Mouse (Mus musculus): Measurements from ENCODE around the gene Rtn4rl1.

Gene Rtn4rl1

DNA sequence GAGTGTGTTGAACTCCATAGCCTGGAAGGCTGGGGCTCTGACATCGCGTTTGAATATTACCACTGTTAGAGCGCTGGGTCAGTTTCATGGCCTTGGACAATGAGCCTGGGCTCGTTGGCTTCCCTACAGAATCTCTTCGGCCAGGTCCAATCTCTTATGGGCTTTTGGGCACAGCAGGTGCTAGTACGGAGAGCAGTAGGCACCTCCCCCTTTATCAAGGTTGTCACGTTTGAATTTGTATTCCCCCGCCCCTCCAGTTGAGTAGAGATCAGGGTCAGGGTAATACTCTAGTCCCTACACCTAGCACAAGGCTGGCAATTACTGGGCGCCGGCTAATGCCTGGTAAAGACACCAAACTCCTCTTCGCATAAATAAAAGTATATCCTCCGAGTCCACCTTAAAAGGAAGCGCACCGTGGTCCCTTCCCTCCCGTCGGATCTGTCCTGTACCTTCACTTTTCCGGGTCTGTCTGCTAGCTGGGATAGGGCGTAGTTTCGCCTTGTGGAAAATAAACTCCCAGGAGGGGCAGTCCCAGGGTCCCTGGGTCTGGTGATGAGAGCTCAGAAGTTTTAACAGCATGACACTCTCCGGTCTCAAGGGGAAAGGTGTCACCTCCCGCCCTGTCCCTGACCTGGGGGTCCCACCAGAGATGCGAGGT lies 3.7 kb upstream of the Rtn4rl1 start:
- DNase-seq (ENCODE audit: low spot score), result peak; percentile 47

DNA sequence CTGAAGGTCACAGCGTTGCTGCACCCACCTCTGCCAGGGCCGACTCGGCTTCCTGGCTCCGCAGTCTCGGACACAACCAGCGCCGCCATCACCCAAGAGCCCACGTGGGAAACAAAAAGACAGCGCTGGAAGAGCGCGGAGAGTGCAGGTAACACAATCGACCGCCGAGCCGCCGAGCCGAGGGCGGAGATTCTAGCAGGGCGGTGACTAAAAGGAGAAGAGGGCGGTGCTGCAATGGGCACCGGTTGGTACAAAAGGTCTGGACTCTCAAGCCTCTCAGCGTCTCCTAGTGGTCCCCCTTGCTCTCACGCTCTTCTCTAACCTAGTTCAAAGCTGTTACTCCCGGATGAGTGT lies 3.2 kb upstream of the Rtn4rl1 start:
- DNase-seq (ENCODE audit: low spot score), result peak; percentile 86

GRCm38 (mm10) chr11:75190905-75191441 lies 2.6 kb upstream of the Rtn4rl1 start, which contains the start of gene Dph1:
Gene Dph1, minus strand, starts transcription at chr11:75191241.
- no peak for DNase-seq (ENCODE audit: low spot score)

GRCm38 (mm10) chr11:75191841-75192240 lies 1.7 kb upstream of the Rtn4rl1 start:
- no peak for DNase-seq (ENCODE audit: low spot score)

GRCm38 (mm10) chr11:75192336-75193214 lies 1.0 kb upstream of the Rtn4rl1 start:
- peak; percentile 63 for DNase-seq (ENCODE audit: low spot score)

DNA sequence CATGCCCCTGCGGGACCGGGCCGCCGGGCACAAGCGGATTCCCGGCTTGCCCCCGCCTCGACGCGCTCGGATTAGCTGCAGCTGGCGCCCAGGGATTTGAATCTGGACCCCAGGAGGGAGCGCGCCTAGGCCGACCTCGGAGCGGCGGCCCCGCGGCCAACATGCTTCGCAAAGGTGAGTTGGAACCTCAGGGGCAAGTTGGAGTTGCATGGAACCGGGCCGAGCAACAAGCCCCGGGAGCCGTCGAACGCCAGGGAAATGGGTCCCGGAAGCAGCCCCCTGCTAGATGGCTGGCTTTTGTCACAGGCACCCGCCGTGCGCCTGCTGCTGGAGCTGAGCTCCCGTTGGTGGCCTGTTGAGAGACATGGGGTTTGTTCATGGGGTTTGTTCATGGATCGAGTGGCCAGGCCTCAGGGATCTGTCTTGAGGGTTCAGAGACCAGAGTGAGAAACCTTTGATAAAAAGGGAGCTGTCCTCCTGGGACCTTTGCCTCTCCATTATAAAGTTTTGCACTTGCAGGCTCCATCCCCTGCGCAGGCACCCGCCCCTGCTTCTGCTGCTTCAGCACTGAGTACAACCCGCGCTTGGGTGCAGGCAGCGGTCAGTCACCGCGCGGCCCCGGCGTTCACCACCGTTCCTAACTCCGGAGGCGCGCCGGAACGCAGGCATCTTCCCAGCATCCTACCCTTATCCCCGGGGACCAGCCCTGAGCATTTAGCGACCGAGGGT lies 702 bp downstream of the Rtn4rl1 start:
- DNase-seq (ENCODE audit: low spot score), result no peak

- no peak for DNase-seq (ENCODE audit: low spot score)
Measured at GRCm38 (mm10) chr11:75194850-75195461, 1.4 kb downstream of the Rtn4rl1 start.

GRCm38 (mm10) chr11:75196131-75196530 lies 2.5 kb downstream of the Rtn4rl1 start:
- no peak for DNase-seq (ENCODE audit: low spot score)

DNA sequence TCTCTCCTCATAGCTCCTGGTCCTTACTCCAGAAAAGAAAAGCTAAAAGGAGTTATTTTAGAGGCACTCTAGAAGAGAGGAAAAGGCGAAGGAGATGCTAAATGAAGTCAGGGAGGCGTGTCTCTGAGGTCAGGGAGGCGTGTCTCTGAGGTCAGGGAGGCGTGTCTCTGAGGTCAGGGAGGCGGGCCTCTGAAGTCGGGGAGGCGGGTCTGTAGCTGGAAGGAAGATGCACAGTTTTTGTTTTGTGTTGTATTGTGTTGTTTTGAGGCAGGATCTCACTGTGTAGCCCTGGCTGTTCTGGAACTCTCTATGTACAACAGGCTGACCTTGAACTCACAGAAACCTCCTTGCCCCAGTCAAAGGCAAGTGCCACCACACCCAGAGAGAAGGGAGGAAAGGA lies 4.4 kb downstream of the Rtn4rl1 start:
- no peak for DNase-seq (ENCODE audit: low spot score)

DNA sequence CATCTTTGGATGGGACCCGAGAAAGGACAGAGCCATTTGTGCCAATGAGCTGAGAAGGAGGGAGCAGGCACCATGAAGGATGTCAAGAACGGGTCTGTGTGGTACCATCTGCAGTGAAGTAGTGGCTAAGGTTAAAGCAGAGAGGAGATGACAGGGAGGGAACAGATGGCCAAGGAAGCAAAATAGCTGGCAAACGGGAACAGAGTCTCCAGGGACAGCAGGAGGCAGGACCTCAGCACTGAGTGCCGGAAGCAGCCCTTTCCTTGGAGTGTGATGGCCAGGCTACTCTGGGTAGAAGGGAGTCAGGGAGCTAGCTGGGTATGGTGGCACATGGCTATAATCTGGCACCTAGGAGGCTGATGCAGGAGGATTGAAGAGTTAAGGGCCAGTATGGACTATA lies 5.2 kb downstream of the Rtn4rl1 start:
- no peak for DNase-seq (ENCODE audit: low spot score)

DNA sequence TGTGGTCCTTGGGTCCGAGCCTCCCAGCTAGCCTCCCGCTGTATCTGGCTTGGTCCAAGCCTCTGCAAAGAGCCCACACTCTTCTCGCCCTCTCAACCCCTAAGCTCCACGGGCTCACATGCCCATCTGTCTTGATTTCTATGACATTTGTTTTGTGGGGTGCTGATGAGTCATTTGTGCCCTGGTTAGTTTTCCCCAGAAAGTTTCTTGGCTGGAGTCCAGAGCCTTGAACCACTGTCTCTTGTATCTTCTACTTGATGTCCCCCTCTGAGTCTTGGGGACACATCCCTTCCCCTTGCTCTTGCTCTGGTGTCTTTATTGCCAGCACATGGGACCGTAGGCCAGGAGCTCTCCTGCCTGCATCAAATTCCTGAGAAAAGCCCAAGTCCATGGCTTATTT lies 6.4 kb downstream of the Rtn4rl1 start:
- DNase-seq (ENCODE audit: low spot score), result no peak

DNA sequence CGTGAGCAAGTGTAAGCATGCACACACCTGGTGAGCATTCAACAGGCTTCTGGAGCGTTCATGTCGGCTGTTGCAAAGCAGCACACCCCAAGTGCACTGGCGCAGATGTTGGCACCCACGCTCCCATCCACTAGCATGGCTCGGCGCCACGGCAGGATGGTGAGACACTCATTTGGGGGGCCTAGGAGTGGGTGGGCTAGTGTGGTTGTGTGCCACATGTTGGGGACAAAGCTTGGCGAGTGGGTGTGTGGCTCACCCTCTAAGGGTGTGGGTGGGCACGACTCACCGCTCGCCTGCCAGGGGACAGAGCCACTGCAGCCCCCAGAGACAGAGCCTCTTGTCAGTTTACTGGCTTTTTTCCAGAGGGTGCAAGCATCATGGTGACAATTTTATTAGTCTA lies 7.4 kb downstream of the Rtn4rl1 start:
- DNase-seq (ENCODE audit: low spot score), result no peak

DNA sequence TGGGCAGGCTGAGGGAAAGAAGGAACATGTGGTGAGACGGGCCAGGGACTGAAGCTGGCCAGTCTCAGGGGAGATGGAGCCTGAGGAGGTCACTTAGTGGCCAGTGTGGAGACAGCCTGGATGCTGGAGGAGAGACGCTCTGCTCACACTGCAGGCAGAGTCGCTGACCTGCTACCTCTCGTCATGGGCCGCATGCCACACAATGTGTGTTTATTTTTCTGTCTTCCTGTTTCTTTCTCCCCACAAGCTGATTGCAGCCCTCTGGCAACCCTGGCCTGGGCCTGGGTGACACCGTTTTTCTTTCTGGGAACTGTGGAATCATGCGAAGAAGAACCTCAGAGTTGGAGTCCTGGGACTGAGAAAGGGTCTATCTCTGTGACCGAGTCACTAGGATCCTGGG lies 8.1 kb downstream of the Rtn4rl1 start:
- no peak for DNase-seq (ENCODE audit: low spot score)

GRCm38 (mm10) chr11:75203926-75204325 lies 10.3 kb downstream of the Rtn4rl1 start:
- DNase-seq (ENCODE audit: low spot score), result no peak

DNA sequence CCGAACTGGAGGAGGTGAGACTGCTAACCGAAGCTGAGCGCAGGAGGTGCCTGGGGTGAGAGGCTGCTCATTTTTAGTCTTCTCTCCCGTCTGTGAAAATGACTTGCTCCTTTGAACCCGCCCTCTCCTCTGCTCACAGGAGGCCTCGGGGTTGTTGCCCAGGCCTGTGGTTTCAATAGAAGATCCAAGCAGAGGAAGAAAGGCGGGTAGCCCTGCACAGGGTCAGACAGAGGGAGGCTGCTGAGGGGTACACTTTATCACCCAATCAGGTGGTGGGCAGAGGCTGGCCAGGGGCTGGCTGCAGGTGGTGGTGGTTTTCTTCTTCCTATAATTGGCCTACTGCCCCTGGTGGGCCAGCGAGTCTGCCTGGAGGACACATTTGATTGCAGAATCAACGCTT lies 10.9 kb downstream of the Rtn4rl1 start:
- no peak for DNase-seq (ENCODE audit: low spot score)

- no peak for DNase-seq (ENCODE audit: low spot score)
Measured at GRCm38 (mm10) chr11:75206347-75206746, 12.8 kb downstream of the Rtn4rl1 start.

GRCm38 (mm10) chr11:75209363-75209762 lies 15.8 kb downstream of the Rtn4rl1 start:
- DNase-seq (ENCODE audit: low spot score), result no peak

- peak; percentile 45 for DNase-seq (ENCODE audit: low spot score)
Measured at GRCm38 (mm10) chr11:75210093-75210492, 16.5 kb downstream of the Rtn4rl1 start.

- no peak for DNase-seq (ENCODE audit: low spot score)
Measured at GRCm38 (mm10) chr11:75210755-75211154, 17.2 kb downstream of the Rtn4rl1 start.

- DNase-seq (ENCODE audit: low spot score), result no peak
Measured at GRCm38 (mm10) chr11:75212031-75212667, 18.6 kb downstream of the Rtn4rl1 start.

DNA sequence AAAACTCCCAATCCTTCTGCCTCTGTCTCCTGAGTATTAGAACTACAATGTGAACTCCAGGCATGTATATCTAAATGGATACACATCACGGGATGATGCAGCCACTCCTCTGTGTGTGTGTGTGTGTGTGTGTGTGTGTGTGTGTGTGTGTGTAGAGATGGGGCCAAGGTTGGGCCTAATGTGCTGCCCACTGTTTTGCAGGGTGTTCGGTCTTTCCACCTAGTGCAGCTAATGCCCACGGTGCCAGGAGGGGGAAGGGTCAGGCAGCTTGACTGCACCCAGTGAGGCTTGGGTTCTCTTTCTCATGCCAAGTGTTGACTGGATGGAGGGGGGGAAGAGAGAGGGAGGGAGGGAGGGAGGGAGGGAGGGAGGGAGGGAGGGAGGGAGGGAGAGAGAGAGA lies 19.3 kb downstream of the Rtn4rl1 start:
- DNase-seq (ENCODE audit: low spot score), result no peak

Data from c-Kit-positive CD71-positive TER-119-positive erythroid progenitor cells, embryonic 14.5 days (primary cell).